Mouse (Mus musculus): ENCODE measurements around the gene Ncoa5.

- no peak for TF ChIP-seq EP300 (IDR thresholded peaks at IDR 0.05)
- TF ChIP-seq CTCF (IDR thresholded peaks at IDR 0.05): no peak
Observed at GRCm38 (mm10) chr2:165074081-165074884, 39.6 kb upstream of the Ncoa5 start.

Data from lung, postnatal 0 days (tissue).